Mouse (Mus musculus): ENCODE measurements at regions not wholly inside any gene's neighbourhood (a gene's known extent, or its start where the extent isn't known, plus 50 kb on each side); places are given as distances from the start of the nearest gene placed in this dataset.

GRCm38 (mm10) chr1:76737663-76738062 is 777.2 kb downstream of the Epha4 start:
- DNase-seq (no peak), ATAC-seq (ENCODE audit: low read depth) (no peak)
- no peak overlapping the region for H3K9ac ChIP-seq
- WGBS (ENCODE audit: insufficient replicate concordance), result 55% methylated on average over 2 of the region's 2 CpGs
- no peaks in the 10 kb centered on the region for H3K4me1 ChIP-seq (replicated peaks)
- H3K4me2 ChIP-seq, result no peak overlapping the region
- H3K27ac ChIP-seq, result no peak overlapping the region
- H3K4me3 ChIP-seq (replicated peaks), result no peak overlapping the region
- no peaks in the 10 kb centered on the region for H3K9me3 ChIP-seq (replicated peaks)
- no peaks in the 10 kb centered on the region for H3K27me3 ChIP-seq
- no peaks in the 10 kb centered on the region for H3K36me3 ChIP-seq

DNA sequence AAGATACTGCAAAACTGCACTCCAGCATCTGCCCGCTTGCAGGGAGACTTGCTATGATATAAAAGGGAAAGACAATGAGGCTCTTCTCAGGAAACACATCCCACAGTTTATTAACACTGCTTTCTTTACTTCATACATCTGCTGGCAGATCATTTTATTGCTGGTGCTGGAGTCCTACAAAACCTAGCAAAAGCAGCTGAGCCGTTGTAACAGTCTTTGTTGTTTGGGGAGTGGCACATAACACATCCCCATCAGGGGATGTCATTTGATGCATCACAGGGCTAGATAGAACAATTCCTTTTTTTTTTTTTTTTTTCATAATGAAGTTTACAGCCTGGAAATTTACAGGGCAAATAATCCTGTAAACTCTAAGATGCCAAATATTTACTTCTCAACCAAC is 742.2 kb downstream of the Epha4 start:
- WGBS (ENCODE audit: insufficient replicate concordance), result 47% methylated on average over 2 of the region's 2 CpGs
- ATAC-seq (ENCODE audit: low read depth), result no peak
- no peaks in the 10 kb centered on the region for H3K4me1 ChIP-seq (replicated peaks)

GRCm38 (mm10) chr1:76786871-76787270 is 728.0 kb downstream of the Epha4 start:
- H3K36me3 ChIP-seq, result no peaks in the 10 kb centered on the region
- no peak overlapping the region for H3K9ac ChIP-seq
- no peak overlapping the region for H3K4me2 ChIP-seq
- no peaks in the 10 kb centered on the region for H3K9me3 ChIP-seq (replicated peaks)
- no peaks in the 10 kb centered on the region for H3K27me3 ChIP-seq
- H3K4me1 ChIP-seq (replicated peaks), result no peaks in the 10 kb centered on the region
- WGBS (ENCODE audit: insufficient replicate concordance), result 68% methylated on average over 2 of the region's 2 CpGs
- no peak overlapping the region for H3K27ac ChIP-seq
- DNase-seq (no peak), ATAC-seq (ENCODE audit: low read depth) (no peak)
- no peak overlapping the region for H3K4me3 ChIP-seq (replicated peaks)

More for the DNA sequence above, 742.2 kb downstream of the Epha4 start:
- no peak overlapping the region for H3K4me2 ChIP-seq
- H3K27me3 ChIP-seq, result no peaks in the 10 kb centered on the region
- no peak overlapping the region for H3K27ac ChIP-seq
- no peak overlapping the region for H3K4me3 ChIP-seq (replicated peaks)
- H3K36me3 ChIP-seq, result no peaks in the 10 kb centered on the region
- H3K9me3 ChIP-seq (replicated peaks), result 0 out of 2 replicates have a peak, but pooled peaks cover 2% of the 10 kb centered on the region
- no peak overlapping the region for H3K9ac ChIP-seq
- DNase-seq, result no peak

- Histone ChIP-seq H3K27me3 (no peaks in the 10 kb centered on the region), H3K4me3 (replicated peaks) (no peak overlapping the region), H3K36me3 (no peaks in the 10 kb centered on the region), H3K9me3 (replicated peaks) (no peaks in the 10 kb centered on the region), H3K4me1 (replicated peaks) (no peaks in the 10 kb centered on the region), H3K9ac (no peak overlapping the region), H3K4me2 (no peak overlapping the region), H3K27ac (no peak overlapping the region)
- DNase-seq (no peak), ATAC-seq (ENCODE audit: low read depth) (no peak)
- 60% methylated on average over 2 of the region's 2 CpGs for WGBS (ENCODE audit: insufficient replicate concordance)
Observed at GRCm38 (mm10) chr1:76793438-76793837, 721.5 kb downstream of the Epha4 start.

- H3K27ac ChIP-seq, result no peak overlapping the region
- no peak for ATAC-seq (ENCODE audit: low read depth)
- no peaks in the 10 kb centered on the region for H3K27me3 ChIP-seq
- no peaks in the 10 kb centered on the region for H3K9me3 ChIP-seq (replicated peaks)
- no peaks in the 10 kb centered on the region for H3K36me3 ChIP-seq
- no peaks in the 10 kb centered on the region for H3K4me1 ChIP-seq (replicated peaks)
- WGBS (ENCODE audit: insufficient replicate concordance), result 56% methylated on average over 1 of the region's 1 CpGs
- no peak overlapping the region for H3K4me2 ChIP-seq
- no peak overlapping the region for H3K9ac ChIP-seq
- no peak for DNase-seq
- H3K4me3 ChIP-seq (replicated peaks), result no peak overlapping the region
Observed at GRCm38 (mm10) chr1:76819906-76820305, 695.0 kb downstream of the Epha4 start.

GRCm38 (mm10) chr1:76821610-76822009 is 693.3 kb downstream of the Epha4 start:
- ATAC-seq (ENCODE audit: low read depth), result no peak
- DNase-seq, result no peak
- no peaks in the 10 kb centered on the region for H3K4me1 ChIP-seq (replicated peaks)
- H3K27me3 ChIP-seq, result no peaks in the 10 kb centered on the region
- no peak overlapping the region for H3K27ac ChIP-seq
- WGBS (ENCODE audit: insufficient replicate concordance), result 49% methylated on average over 3 of the region's 3 CpGs
- H3K9me3 ChIP-seq (replicated peaks), result no peaks in the 10 kb centered on the region
- H3K4me3 ChIP-seq (replicated peaks), result no peak overlapping the region
- no peak overlapping the region for H3K4me2 ChIP-seq
- no peaks in the 10 kb centered on the region for H3K36me3 ChIP-seq
- H3K9ac ChIP-seq, result no peak overlapping the region

- H3K4me2 ChIP-seq, result no peak overlapping the region
- no peak overlapping the region for H3K9ac ChIP-seq
- H3K27me3 ChIP-seq, result no peaks in the 10 kb centered on the region
- H3K4me3 ChIP-seq (replicated peaks), result no peak overlapping the region
- no peaks in the 10 kb centered on the region for H3K36me3 ChIP-seq
- H3K9me3 ChIP-seq (replicated peaks), result no peaks in the 10 kb centered on the region
- DNase-seq (no peak), ATAC-seq (ENCODE audit: low read depth) (no peak)
- H3K27ac ChIP-seq, result no peak overlapping the region
- no peaks in the 10 kb centered on the region for H3K4me1 ChIP-seq (replicated peaks)
- 51% methylated on average over 2 of the region's 2 CpGs for WGBS (ENCODE audit: insufficient replicate concordance)
Observed at GRCm38 (mm10) chr1:76829690-76830089, 685.2 kb downstream of the Epha4 start.

DNA sequence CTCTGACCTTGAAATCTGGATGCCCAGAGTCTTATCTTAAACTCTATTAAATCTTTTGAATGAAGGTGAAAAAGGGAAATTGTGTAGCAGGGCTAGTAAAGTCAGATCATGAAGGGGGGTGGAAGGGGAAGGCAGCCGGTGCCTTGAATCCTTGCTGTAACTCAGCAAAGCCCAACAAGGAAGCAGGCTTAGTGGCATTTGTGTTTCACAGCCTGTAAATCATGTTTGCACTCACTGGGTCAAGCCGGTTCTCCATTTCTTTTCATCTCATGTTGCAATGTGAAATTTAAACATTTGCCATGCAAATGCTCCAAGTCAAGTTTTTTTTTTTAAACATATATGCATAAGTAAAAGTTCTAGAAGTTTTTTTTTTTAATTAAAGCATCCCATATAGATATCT is 682.6 kb downstream of the Epha4 start:
- no peaks in the 10 kb centered on the region for H3K4me1 ChIP-seq (replicated peaks)
- no peak overlapping the region for H3K4me2 ChIP-seq
- no peaks in the 10 kb centered on the region for H3K27me3 ChIP-seq
- ATAC-seq (ENCODE audit: low read depth) (no peak), DNase-seq (no peak)
- H3K9ac ChIP-seq, result no peak overlapping the region
- H3K4me3 ChIP-seq (replicated peaks), result no peak overlapping the region
- H3K27ac ChIP-seq, result no peak overlapping the region
- WGBS (ENCODE audit: insufficient replicate concordance), result 56% methylated on average over 2 of the region's 2 CpGs
- H3K9me3 ChIP-seq (replicated peaks), result no peaks in the 10 kb centered on the region
- H3K36me3 ChIP-seq, result no peaks in the 10 kb centered on the region

DNA sequence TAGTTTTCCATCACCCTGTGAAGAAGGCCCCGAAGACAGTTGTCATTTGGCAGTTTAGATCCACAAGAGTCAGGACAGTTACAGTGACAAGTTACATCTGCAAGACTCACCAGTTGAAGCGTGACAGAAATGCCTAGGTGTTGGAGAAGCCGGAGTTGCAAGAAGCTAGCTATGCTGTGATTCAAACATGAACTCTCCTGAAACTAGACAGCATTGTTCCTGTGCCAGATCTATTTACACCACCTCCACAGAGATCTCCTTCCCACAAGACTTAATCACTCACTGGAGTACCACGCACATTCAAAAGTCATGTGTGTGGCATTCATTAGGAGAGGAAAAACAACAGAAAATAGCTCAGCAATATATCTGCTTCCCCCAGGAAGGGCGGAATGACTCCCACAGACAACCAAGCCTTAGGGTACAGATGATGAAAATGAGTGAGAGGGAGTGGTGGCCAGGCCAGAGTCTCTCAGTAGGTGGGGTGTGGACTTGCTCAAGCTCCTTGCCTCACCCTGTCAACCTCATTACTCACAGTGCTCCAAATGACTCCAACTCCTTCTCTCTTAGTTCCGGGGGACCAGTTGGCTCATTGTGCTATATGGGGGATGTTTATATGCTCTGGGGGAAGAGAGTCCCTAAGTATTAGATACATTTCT is 679.7 kb downstream of the Epha4 start:
- no peaks in the 10 kb centered on the region for H3K36me3 ChIP-seq
- no peak overlapping the region for H3K4me3 ChIP-seq (replicated peaks)
- ATAC-seq (ENCODE audit: low read depth), result no peak
- no peaks in the 10 kb centered on the region for H3K9me3 ChIP-seq (replicated peaks)
- no peak overlapping the region for H3K4me2 ChIP-seq
- DNase-seq, result no peak
- no peak overlapping the region for H3K9ac ChIP-seq
- no peaks in the 10 kb centered on the region for H3K27me3 ChIP-seq
- no peaks in the 10 kb centered on the region for H3K4me1 ChIP-seq (replicated peaks)
- no peak overlapping the region for H3K27ac ChIP-seq
- 60% methylated on average over 6 of the region's 6 CpGs for WGBS (ENCODE audit: insufficient replicate concordance)

DNA sequence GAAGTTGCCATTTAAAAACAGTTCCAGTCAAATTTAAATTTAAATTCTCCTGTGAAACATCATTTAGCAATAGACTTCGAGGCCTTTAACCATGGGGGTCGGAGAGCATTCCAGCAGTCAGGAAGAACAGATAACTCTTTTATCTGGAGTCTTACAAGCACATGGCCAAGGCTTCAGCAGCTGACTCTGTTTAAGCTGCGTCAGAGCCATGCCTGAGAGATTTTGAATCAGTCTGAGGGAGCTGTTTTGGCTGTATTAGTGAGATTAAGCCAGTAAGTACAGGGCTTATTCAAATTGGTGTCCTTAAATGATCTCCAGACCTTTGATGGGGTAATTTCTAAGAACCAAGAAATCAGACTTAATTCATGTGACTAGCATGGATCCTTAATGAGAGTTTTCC is 665.5 kb downstream of the Epha4 start:
- no peak overlapping the region for H3K4me3 ChIP-seq (replicated peaks)
- DNase-seq, result no peak
- H3K27me3 ChIP-seq, result no peaks in the 10 kb centered on the region
- H3K9ac ChIP-seq, result no peak overlapping the region
- no peak overlapping the region for H3K27ac ChIP-seq
- WGBS (ENCODE audit: insufficient replicate concordance), result 48% methylated on average over 3 of the region's 3 CpGs
- no peaks in the 10 kb centered on the region for H3K4me1 ChIP-seq (replicated peaks)
- H3K36me3 ChIP-seq, result no peaks in the 10 kb centered on the region
- H3K4me2 ChIP-seq, result no peak overlapping the region
- ATAC-seq (ENCODE audit: low read depth), result no peak
- no peaks in the 10 kb centered on the region for H3K9me3 ChIP-seq (replicated peaks)

GRCm38 (mm10) chr1:76866304-76866968 is 648.5 kb downstream of the Epha4 start:
- no peak for DNase-seq
- no peak for ATAC-seq (ENCODE audit: low read depth)
- Histone ChIP-seq H3K27ac (no peak overlapping the region), H3K27me3 (no peaks in the 10 kb centered on the region), H3K9ac (no peak overlapping the region), H3K4me2 (no peak overlapping the region), H3K4me1 (replicated peaks) (no peaks in the 10 kb centered on the region), H3K9me3 (replicated peaks) (no peaks in the 10 kb centered on the region), H3K36me3 (no peaks in the 10 kb centered on the region), H3K4me3 (replicated peaks) (no peak overlapping the region)
- WGBS (ENCODE audit: insufficient replicate concordance), result 62% methylated on average over 15 of the region's 15 CpGs

- H3K4me2 ChIP-seq, result no peak overlapping the region
- no peak for ATAC-seq (ENCODE audit: low read depth)
- 72% methylated on average over 4 of the region's 4 CpGs for WGBS (ENCODE audit: insufficient replicate concordance)
- no peaks in the 10 kb centered on the region for H3K4me1 ChIP-seq (replicated peaks)
- no peaks in the 10 kb centered on the region for H3K27me3 ChIP-seq
- H3K9me3 ChIP-seq (replicated peaks), result no peaks in the 10 kb centered on the region
- DNase-seq, result no peak
- no peak overlapping the region for H3K27ac ChIP-seq
- H3K36me3 ChIP-seq, result no peaks in the 10 kb centered on the region
- H3K4me3 ChIP-seq (replicated peaks), result no peak overlapping the region
- no peak overlapping the region for H3K9ac ChIP-seq
Observed at GRCm38 (mm10) chr1:76873207-76873606, 641.7 kb downstream of the Epha4 start.

Measured in liver, embryonic 13.5 days (tissue).